In genomic region chr9:21288404-21289336, GRCm38 (mm10) we compare ENCODE assay signal across 9 mouse cellular contexts. TPM values are rescaled to one million over a fixed set of nuclear protein-coding genes. Genes with fewer than 3 reads are reported as not detected.
A peak's percentile ranks its signal among the peaks of the same experiment; 100 is the strongest.
DNase-seq lines count a peak whose midpoint lies in the region; ATAC-seq and TF ChIP-seq lines count a peak whose summit lies in the region.
"Had no signal": no experiment of that assay in that cellular context is flagged by ENCODE, and none has a peak within 500 bp of the region (broad histone marks: within the 10 kb centered on the region; RNA-seq: fewer than 3 reads in every experiment).

No protein-coding gene starts in this region.

- DNase-seq in cerebellum, adult 2 months, result no peak
- no peak for DNase-seq in cerebellum, postnatal 25 days
- no peak for DNase-seq in ovary, adult 18-20 months (ENCODE audit: low spot score)

- no peaks in the 10 kb centered on the region for H3K9me3 ChIP-seq in E14TG2a.4 (ENCODE audit: low read length)
- H3K9me3 ChIP-seq in forebrain, embryonic 12.5 days, result no peaks in the 10 kb centered on the region
- no peaks in the 10 kb centered on the region for H3K9me3 ChIP-seq in limb, embryonic 13.5 days

- TF ChIP-seq POLR2A in cerebellum, adult 2 months (IDR thresholded peaks at IDR 0.05; ENCODE audit: borderline replicate concordance, insufficient read depth, low read length), result no peak
- no peak for TF ChIP-seq POLR2A in myocyte (IDR thresholded peaks at IDR 0.05; ENCODE audit: insufficient read length, low read depth)

- no peak for ATAC-seq in forebrain, embryonic 12.5 days (ENCODE audit: low FRiP score)
- no peak for ATAC-seq in limb, embryonic 13.5 days (ENCODE audit: low FRiP score, low read depth)
- ATAC-seq in inflammation-experienced regulatory T-cells, adult 6 months, result no peak

- WGBS in cerebellum, adult 2 months, result 69% methylated on average over 13 of the region's 13 CpGs
- 78% methylated on average over 13 of the region's 13 CpGs for WGBS in forebrain, embryonic 12.5 days
- 74% methylated on average over 13 of the region's 13 CpGs for WGBS in limb, embryonic 13.5 days

- peak overlapping the region; percentile 81 for H3K4me2 ChIP-seq in forebrain, embryonic 12.5 days
- H3K4me2 ChIP-seq in limb, embryonic 13.5 days (replicated peaks), result peak overlapping the region; percentile 89
- H3K4me2 ChIP-seq in myocyte (ENCODE audit: low read depth), result peak overlapping the region; percentile 95

- H3K4me1 ChIP-seq in cerebellum, adult 2 months (ENCODE audit: control insufficient read depth, insufficient read depth, low read length), result peaks cover 14% of the 10 kb centered on the region
- H3K4me1 ChIP-seq in E14TG2a.4 (replicated peaks; ENCODE audit: low read depth, low read length), result peaks cover 64% of the 10 kb centered on the region
- H3K4me1 ChIP-seq in forebrain, embryonic 12.5 days, result peaks cover 36% of the 10 kb centered on the region
- peaks cover 36% of the 10 kb centered on the region for H3K4me1 ChIP-seq in limb, embryonic 13.5 days

- H3K27ac ChIP-seq in cerebellum, adult 2 months (ENCODE audit: insufficient read depth, low read length), result peak overlapping the region; percentile 64; the same call in 1 of the 2 replicates
- H3K27ac ChIP-seq in forebrain, embryonic 12.5 days, result peak overlapping the region; percentile 78; the same call in 1 of the 2 replicates
- H3K27ac ChIP-seq in limb, embryonic 13.5 days, result peak overlapping the region; percentile 44; the same call in 1 of the 2 replicates

- H3K9ac ChIP-seq in forebrain, embryonic 12.5 days, result peak overlapping the region; percentile 74; the same call in 1 of the 2 replicates
- peak overlapping the region; percentile 78; the same call in 1 of the 2 replicates for H3K9ac ChIP-seq in limb, embryonic 13.5 days

- no peak overlapping the region for H3ac ChIP-seq in myocyte (ENCODE audit: control insufficient read depth, insufficient read length)

- H3K27me3 ChIP-seq in cerebellum, adult 2 months (ENCODE audit: control insufficient read depth, insufficient read depth, low read length), result no peaks in the 10 kb centered on the region
- H3K27me3 ChIP-seq in E14TG2a.4 (ENCODE audit: insufficient read depth, low read length), result no peaks in the 10 kb centered on the region
- no peaks in the 10 kb centered on the region for H3K27me3 ChIP-seq in forebrain, embryonic 12.5 days
- no peaks in the 10 kb centered on the region for H3K27me3 ChIP-seq in limb, embryonic 13.5 days
- H3K27me3 ChIP-seq in myocyte (ENCODE audit: control insufficient read depth, insufficient read depth, insufficient read length), result no peaks in the 10 kb centered on the region
- H3K27me3 ChIP-seq: Patski had no signal

- H3K79me2 ChIP-seq in myocyte (ENCODE audit: control insufficient read depth, insufficient read depth), result peaks cover 40% of the 10 kb centered on the region

- H3K4me3 ChIP-seq in cerebellum, adult 2 months (replicated peaks; ENCODE audit: insufficient read depth, low read depth, low read length), result peak overlapping the region; percentile 65
- peak overlapping the region; percentile 98 for H3K4me3 ChIP-seq in E14TG2a.4 (replicated peaks; ENCODE audit: low read length)
- H3K4me3 ChIP-seq in forebrain, embryonic 12.5 days (replicated peaks), result peak overlapping the region; percentile 60
- peak overlapping the region; percentile 81 for H3K4me3 ChIP-seq in limb, embryonic 13.5 days
- H3K4me3 ChIP-seq in myocyte, result peak overlapping the region; percentile 91

- TF ChIP-seq CTCF in cerebellum, adult 2 months (IDR thresholded peaks at IDR 0.05; ENCODE audit: borderline replicate concordance, insufficient read depth, low read depth, low read length), result no peak
- no peak for TF ChIP-seq CTCF in E14TG2a.4 (conservative IDR thresholded peaks at IDR 0.05; ENCODE audit: low read length)

- H3K36me3 ChIP-seq in E14TG2a.4 (ENCODE audit: insufficient read depth, low read length) (peaks cover 42% of the 10 kb centered on the region), myocyte (ENCODE audit: control insufficient read depth, insufficient read depth) (peaks cover 11% of the 10 kb centered on the region)
- peaks cover 21% of the 10 kb centered on the region for H3K36me3 ChIP-seq in forebrain, embryonic 12.5 days (replicated peaks)
- H3K36me3 ChIP-seq in limb, embryonic 13.5 days, result peaks cover 26% of the 10 kb centered on the region

TF ChIP-seq in myocyte, 11 proteins besides CTCF, POLR2A, EP300 and RAD21:
- TF ChIP-seq SRF (IDR thresholded peaks at IDR 0.05; ENCODE audit: control insufficient read depth, insufficient read length, low read depth), result no peak
- TF ChIP-seq MYOD1 (IDR thresholded peaks at IDR 0.05; ENCODE audit: control insufficient read depth in 1 of 3, insufficient read length in 2 of 3, low read depth in 2 of 3), result peak in 1 of 3 experiments; percentile 15

RNA-seq across cellular contexts. Expression of gene Kri1, which starts 0.9 kb away (rescaled TPM):
- polyA plus RNA-seq in cerebellum, adult 2 months (2012; rRNA removed), result 46.8 and 48.2 TPM in 2 replicates
- 19.5 and 20.8 TPM in 2 replicates for polyA plus RNA-seq in forebrain, embryonic 12.5 days (2016; fragmentation: Nextera tagmentation; extraction: Ambion mirVana)
- 16.2 and 18.3 TPM in 2 replicates for polyA plus RNA-seq in limb, embryonic 13.5 days (2015; fragmentation: Nextera tagmentation; extraction: Ambion mirVana)
- polyA plus RNA-seq in myocyte (2012; fragmentation: generic; extraction: Trizol), result 31.4 TPM
- polyA plus RNA-seq in inflammation-experienced regulatory T-cells, adult 6 months (2017; shearing (Covaris generic)), result 10 to 100 TPM; 16.5 to 36.2 (median 26.9) TPM

RNA-seq across cellular contexts. Expression of gene Cdkn2d, which starts 2.5 kb away (rescaled TPM):
- polyA plus RNA-seq in cerebellum, adult 2 months (2012; rRNA removed), result 76.6 and 88.6 TPM in 2 replicates
- 70.6 and 74.5 TPM in 2 replicates for polyA plus RNA-seq in forebrain, embryonic 12.5 days (2016; fragmentation: Nextera tagmentation; extraction: Ambion mirVana)
- 51.2 and 51.6 TPM in 2 replicates for polyA plus RNA-seq in limb, embryonic 13.5 days (2015; fragmentation: Nextera tagmentation; extraction: Ambion mirVana)
- polyA plus RNA-seq in myocyte (2012; fragmentation: generic; extraction: Trizol), result 53.2 TPM
- polyA plus RNA-seq in inflammation-experienced regulatory T-cells, adult 6 months (2017; shearing (Covaris generic)), result 100 to 1,000 TPM; 116 to 131 (median 128) TPM

RNA-seq across cellular contexts. Expression of gene Ap1m2, which starts 23.5 kb away (rescaled TPM):
- 1.6 and 1.8 TPM in 2 replicates for polyA plus RNA-seq in cerebellum, adult 2 months (2012; rRNA removed)
- polyA plus RNA-seq in forebrain, embryonic 12.5 days (2016; fragmentation: Nextera tagmentation; extraction: Ambion mirVana), result 3.3 TPM in 2 replicates
- 10.5 and 11.7 TPM in 2 replicates for polyA plus RNA-seq in limb, embryonic 13.5 days (2015; fragmentation: Nextera tagmentation; extraction: Ambion mirVana)
- polyA plus RNA-seq in myocyte (2012; fragmentation: generic; extraction: Trizol), result not detected
- polyA plus RNA-seq in inflammation-experienced regulatory T-cells, adult 6 months (2017; shearing (Covaris generic)), result 1 to 10 TPM in 1 of 3 experiments, under 1 TPM in 2; 0.36 to 1.0 (median 0.42) TPM
- polyA plus RNA-seq: Patski had no signal

RNA-seq across cellular contexts. Expression of gene Atg4d, which starts 23.6 kb away (rescaled TPM):
- 70.9 and 72.4 TPM in 2 replicates for polyA plus RNA-seq in cerebellum, adult 2 months (2012; rRNA removed)
- polyA plus RNA-seq in forebrain, embryonic 12.5 days (2016; fragmentation: Nextera tagmentation; extraction: Ambion mirVana), result 47.4 and 50.7 TPM in 2 replicates
- 31.4 and 32.8 TPM in 2 replicates for polyA plus RNA-seq in limb, embryonic 13.5 days (2015; fragmentation: Nextera tagmentation; extraction: Ambion mirVana)
- polyA plus RNA-seq in myocyte (2012; fragmentation: generic; extraction: Trizol), result 39.8 TPM
- 10 to 100 TPM; 23.5 to 32.5 (median 24.2) TPM for polyA plus RNA-seq in inflammation-experienced regulatory T-cells, adult 6 months (2017; shearing (Covaris generic))

RNA-seq across cellular contexts. Expression of gene Slc44a2, which starts 31.8 kb away (rescaled TPM):
- polyA plus RNA-seq in cerebellum, adult 2 months (2012; rRNA removed), result 67.7 and 70.3 TPM in 2 replicates
- 76.9 and 80.1 TPM in 2 replicates for polyA plus RNA-seq in forebrain, embryonic 12.5 days (2016; fragmentation: Nextera tagmentation; extraction: Ambion mirVana)
- polyA plus RNA-seq in limb, embryonic 13.5 days (2015; fragmentation: Nextera tagmentation; extraction: Ambion mirVana), result 118 and 131 TPM in 2 replicates
- polyA plus RNA-seq in myocyte (2012; fragmentation: generic; extraction: Trizol), result 173 TPM
- polyA plus RNA-seq in inflammation-experienced regulatory T-cells, adult 6 months (2017; shearing (Covaris generic)), result 100 to 1,000 TPM; 125 to 263 (median 241) TPM
